Mouse (Mus musculus) heart, postnatal 10 days (tissue): ENCODE data around the gene Ifna4. TPM values are rescaled to one million over a fixed set of nuclear protein-coding genes. Genes with fewer than 3 reads are reported as not detected.
"Not testable (repeated sequence)": the region's sequence is repeated elsewhere in the genome, so short reads cannot be mapped to it uniquely, and the experiment has no call there.

Experiments used
- DNase-seq, 2 experiments: peaks; one replicate each; pipeline ENCODE4 v3.0.0; 2021
- intact Hi-C: fragments of 180-260 bp; cut with DNase I; formaldehyde crosslinking; loops from one replicate; pipeline ENCODE4 v1.15.1; 2025
- total RNA-seq, 2 experiments: library from RNA; stranded (reverse); gene quantifications; 2 replicates each; pipeline ENCODE4 v1.2.3; 2021

Ifna4 gene
- total RNA-seq: not detected

- DNase-seq: no peak
- intact Hi-C loops: no loop called here
Observed at GRCm38 (mm10) chr4:88841438-88841911, at the start of gene Ifna4. Gene Ifna4, plus strand, starts transcription at chr4:88841861.

DNA sequence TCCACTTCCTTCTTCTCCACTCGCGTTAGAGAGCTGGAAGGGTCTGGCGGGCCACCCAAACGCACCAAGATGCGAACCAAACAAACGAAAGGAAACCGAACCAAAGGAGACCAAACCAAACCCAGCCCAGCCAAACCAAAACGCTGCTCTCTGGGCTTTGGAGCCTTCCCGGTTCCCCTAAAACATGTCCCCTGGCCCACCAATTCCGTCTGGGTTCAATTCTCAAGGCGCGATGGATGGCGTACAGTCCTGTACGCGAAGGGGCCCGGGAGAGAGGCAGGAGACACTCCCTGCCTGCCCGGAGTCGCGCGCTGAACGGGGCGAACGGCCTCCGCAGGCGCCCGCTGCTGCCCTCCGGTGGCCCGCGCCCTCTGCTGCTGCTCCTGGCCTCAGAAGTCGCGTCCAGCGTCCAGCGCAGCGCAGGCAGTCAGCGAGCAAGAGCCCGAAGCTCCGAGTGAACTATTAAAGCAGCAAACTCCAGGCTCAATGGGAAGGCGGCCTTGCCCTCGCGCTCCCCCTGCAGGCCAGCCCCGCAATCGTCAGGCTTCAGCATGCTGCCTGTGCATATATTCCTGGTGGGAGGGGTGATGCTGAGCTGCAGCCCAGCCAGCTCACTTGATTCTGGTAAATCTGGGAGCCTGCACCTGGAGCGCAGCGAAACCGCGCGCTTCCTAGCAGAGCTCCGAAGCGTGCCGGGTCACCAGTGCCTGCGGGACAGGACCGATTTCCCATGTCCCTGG lies 47.6 kb upstream of the Ifna4 start, which contains the start of gene Gm13275:
Gm13275 (plus strand) TSS at position 552 of the 740 bp plus-strand sequence.
- intact Hi-C loops: not testable (repeated sequence)
- peak; percentile 86 to 90 for DNase-seq

- DNase-seq, intact Hi-C loops: not testable (repeated sequence)
Observed at GRCm38 (mm10) chr4:88797097-88797496, 44.6 kb upstream of the Ifna4 start, which contains the start of gene Gm13279. Gene Gm13279, plus strand, starts transcription at chr4:88797397.

- DNase-seq, intact Hi-C loops: not testable (repeated sequence)
Observed at GRCm38 (mm10) chr4:88799365-88799764, 42.3 kb upstream of the Ifna4 start, which contains the start of gene Gm13285. Gene Gm13285, plus strand, starts transcription at chr4:88799665.

DNA sequence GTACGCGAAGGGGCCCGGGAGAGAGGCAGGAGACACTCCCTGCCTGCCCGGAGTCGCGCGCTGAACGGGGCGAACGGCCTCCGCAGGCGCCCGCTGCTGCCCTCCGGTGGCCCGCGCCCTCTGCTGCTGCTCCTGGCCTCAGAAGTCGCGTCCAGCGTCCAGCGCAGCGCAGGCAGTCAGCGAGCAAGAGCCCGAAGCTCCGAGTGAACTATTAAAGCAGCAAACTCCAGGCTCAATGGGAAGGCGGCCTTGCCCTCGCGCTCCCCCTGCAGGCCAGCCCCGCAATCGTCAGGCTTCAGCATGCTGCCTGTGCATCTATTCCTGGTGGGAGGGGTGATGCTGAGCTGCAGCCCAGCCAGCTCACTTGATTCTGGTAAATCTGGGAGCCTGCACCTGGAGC lies 38.7 kb upstream of the Ifna4 start, which contains the start of gene Gm13287:
Gm13287 (plus strand) TSS at position 301 of the 400 bp plus-strand sequence.
- intact Hi-C loops, DNase-seq: not testable (repeated sequence)

GRCm38 (mm10) chr4:88805231-88805630 lies 36.4 kb upstream of the Ifna4 start, which contains the start of gene Gm13288:
Gene Gm13288, plus strand, starts transcription at chr4:88805531.
- intact Hi-C loops: loop anchor here (5.0 kb wide), 1 partner anchor 322 kb away; no protein-coding TSS in a partner anchor
- not testable (repeated sequence) for DNase-seq

DNA sequence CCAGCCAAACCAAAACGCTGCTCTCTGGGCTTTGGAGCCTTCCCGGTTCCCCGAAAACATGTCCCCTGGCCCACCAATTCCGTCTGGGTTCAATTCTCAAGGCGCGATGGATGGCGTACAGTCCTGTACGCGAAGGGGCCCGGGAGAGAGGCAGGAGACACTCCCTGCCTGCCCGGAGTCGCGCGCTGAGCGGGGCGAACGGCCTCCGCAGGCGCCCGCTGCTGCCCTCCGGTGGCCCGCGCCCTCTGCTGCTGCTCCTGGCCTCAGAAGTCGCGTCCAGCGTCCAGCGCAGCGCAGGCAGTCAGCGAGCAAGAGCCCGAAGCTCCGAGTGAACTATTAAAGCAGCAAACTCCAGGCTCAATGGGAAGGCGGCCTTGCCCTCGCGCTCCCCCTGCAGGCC lies 35.9 kb upstream of the Ifna4 start:
- intact Hi-C loops: loop anchor here (5.0 kb wide), 1 partner anchor 322 kb away; no protein-coding TSS in a partner anchor

DNA sequence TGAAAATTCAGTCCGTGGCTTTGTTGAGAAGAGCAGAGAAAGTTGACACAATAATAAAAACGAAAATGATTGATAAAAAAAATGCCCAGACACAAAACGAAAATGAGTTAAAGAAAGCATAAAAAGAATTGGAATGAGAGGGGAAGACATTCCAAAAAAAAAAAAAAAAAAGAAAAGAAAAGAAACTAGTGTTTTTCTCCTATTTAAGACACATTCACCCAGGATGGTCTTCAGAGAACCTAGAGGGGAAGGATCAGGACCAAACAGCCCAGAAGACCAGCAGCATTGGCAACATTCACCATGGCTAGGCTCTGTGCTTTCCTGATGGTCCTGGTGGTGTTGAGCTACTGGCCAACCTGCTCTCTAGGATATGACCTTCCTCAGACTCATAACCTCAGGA lies 25.7 kb upstream of the Ifna4 start, which contains the start of gene Ifna7:
Ifna7 (plus strand) TSS at position 301 of the 400 bp plus-strand sequence.
- intact Hi-C loops: loop anchor here (5.0 kb wide), 1 partner anchor 134 kb away; the partner anchor contains the start of gene Ifna2
- DNase-seq: no peak

More for the DNA sequence above, 35.9 kb upstream of the Ifna4 start:
- peak; percentile 36 to 41 for DNase-seq

GRCm38 (mm10) chr4:88819659-88820058 lies 22.0 kb upstream of the Ifna4 start, which contains the start of gene Ifna11:
Gene Ifna11, plus strand, starts transcription at chr4:88819959.
- DNase-seq: no peak
- intact Hi-C loops: loop anchor here (5.0 kb wide), 1 partner anchor 137 kb away; the partner anchor contains the start of gene Ifna2

GRCm38 (mm10) chr4:88822995-88823394 lies 18.7 kb upstream of the Ifna4 start:
- intact Hi-C loops: no loop called here
- DNase-seq: peak in 1 of 2 experiments; percentile 21

GRCm38 (mm10) chr4:88827116-88827515 lies 14.5 kb upstream of the Ifna4 start, which contains the start of gene Ifna6:
Gene Ifna6, plus strand, starts transcription at chr4:88827416.
- DNase-seq, intact Hi-C loops: not testable (repeated sequence)

DNA sequence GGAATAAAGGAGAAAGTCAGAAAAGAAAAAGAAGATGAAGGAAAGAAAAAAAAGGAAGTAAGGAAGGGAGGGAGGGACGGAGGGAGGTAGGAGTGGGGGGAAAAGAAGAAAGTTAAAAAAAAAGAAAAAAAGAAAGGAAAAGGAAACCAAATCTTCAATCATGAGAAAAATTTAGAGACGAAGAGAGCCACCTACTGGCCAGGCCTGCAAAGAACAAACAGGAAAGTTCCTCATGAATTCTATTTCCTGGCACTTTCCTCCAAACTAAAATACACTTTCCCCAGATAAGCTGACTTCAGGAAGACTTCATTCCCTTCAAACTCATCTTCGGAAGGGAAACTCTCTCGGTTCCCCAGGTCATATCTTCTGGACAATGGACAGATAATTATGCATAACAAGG lies 11.1 kb upstream of the Ifna4 start:
- DNase-seq: peak; percentile 10 to 40
- intact Hi-C loops: no loop called here

DNA sequence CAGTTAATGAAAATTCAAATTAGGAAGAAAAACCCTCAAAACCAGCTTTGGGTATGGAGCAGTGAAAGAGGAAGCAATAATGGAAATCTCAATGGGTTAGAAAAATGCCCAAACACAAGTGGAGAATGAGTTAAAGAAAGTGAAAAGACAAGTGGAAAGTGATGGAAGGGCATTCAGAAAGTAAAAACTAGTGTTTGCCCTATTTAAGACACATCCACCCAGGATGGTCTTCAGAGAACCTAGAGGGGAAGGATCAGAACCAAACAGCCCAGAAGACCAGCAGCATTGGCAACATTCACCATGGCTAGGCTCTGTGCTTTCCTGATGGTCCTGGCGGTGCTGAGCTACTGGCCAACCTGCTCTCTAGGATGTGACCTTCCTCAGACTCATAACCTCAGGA lies 6.4 kb upstream of the Ifna4 start, which contains the start of gene Ifna5:
Ifna5 (plus strand) TSS at position 301 of the 400 bp plus-strand sequence.
- DNase-seq, intact Hi-C loops: not testable (repeated sequence)

GRCm38 (mm10) chr4:88838828-88839227 lies 2.8 kb upstream of the Ifna4 start:
- peak in 1 of 2 experiments; percentile 23 for DNase-seq
- intact Hi-C loops: no loop called here

DNA sequence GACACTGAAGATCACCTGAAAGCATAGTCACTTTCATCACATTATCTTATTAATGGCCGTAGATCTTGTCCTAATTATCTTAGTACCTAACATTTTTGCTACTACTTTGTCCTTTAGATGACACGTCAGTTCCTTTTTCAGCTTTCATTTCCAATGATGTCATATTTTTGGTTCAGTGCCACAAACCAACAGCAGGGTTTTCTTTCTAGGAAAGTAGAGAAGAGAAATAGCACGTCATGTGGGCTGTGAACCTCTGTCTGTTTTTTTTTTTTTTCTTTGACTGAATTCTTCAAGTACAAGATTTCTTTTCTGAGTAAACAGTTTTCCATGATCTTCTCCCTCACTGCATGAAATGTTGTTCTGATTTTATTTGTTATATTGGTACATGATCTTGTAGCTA lies 1.6 kb upstream of the Ifna4 start:
- intact Hi-C loops: no loop called here

GRCm38 (mm10) chr4:88845334-88845733 lies 3.7 kb downstream of the Ifna4 start:
- intact Hi-C loops: no loop called here
- DNase-seq: no peak

More for the DNA sequence above, 1.6 kb upstream of the Ifna4 start:
- DNase-seq: no peak

DNA sequence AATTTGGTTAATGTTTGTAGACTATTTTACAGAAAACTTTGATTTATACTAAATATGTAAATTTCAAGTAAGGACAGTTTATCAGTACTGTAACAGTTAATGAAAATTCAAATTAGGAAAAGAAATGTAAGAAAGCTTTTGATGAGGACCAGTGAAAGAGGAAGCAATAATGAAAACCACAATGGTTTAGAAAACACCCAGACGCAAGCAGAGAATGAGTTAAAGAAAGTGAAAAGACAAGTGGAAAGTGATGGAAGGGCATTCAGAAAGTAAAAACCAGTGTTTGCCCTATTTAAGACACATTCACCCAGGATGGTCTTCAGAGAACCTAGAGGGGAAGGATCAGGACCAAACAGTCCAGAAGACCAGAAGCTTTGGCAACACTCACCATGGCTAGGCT lies 8.0 kb downstream of the Ifna4 start, which contains the start of gene Ifna1:
Ifna1 (plus strand) TSS at position 390 of the 400 bp plus-strand sequence.
- no peak for DNase-seq
- intact Hi-C loops: no loop called here

DNA sequence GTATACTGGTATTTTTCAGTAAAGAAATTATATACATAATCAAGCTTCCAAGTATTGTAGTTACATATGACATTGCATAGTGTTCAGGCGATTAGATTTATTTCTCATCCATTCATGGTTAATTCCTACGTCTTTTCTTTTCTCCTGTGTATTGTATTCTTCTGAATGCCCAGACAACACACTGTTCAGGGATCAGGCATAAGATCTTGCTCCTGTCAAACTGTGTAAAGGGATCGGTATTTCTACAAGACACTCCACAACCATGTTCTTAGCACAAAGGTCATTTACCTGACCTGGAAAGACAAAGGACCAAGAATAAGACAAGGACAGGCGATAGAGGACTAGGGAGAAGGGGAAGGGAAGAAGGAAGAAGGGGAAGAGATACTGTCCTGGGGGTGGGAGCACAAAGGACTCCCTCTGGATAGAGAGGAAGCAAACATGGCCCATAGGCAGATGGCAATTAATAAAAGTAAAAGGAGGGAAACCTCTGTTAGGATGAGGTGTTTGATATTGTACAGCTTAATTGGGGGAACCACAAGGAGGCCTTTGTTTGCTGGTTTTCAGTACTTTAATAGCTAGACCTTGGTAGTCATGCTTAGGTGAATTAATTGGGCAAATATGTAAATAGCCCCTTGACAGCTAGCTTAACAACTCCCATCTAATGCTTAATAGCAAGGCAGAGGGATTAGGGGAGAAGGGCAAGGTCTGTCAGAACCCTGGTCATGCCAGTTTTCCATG lies 9.5 kb downstream of the Ifna4 start:
- intact Hi-C loops: no loop called here
- no peak for DNase-seq

GRCm38 (mm10) chr4:88859214-88859613 lies 17.6 kb downstream of the Ifna4 start:
- intact Hi-C loops: no loop called here
- DNase-seq: no peak

DNA sequence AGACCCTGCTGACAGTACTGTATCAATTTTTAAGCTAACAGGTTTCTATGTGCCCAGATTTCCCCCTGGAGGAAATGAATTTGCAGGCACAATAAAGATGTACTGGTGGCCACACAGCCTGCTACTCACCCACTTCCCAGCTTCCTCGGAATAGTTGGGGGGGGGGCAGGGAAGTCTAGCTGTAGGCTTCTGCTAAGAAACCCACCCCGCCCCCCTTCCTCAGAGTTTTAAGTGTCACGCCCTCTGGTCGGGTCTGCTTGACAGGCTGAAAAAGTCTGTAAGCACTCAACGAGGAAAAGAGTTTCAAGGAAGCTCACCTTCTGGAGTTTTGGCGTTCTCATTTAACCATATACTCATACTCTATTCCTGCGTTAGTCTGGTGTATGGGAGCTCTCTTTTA lies 21.6 kb downstream of the Ifna4 start:
- DNase-seq: no peak
- intact Hi-C loops: loop anchor here (10.0 kb wide), 1 partner anchor 661 kb away; no protein-coding TSS in a partner anchor
